Mouse (Mus musculus) retina, postnatal 7 days (tissue): ENCODE data around the gene Pgm2.

Experiments used
- DNase-seq: peaks from one replicate; pipeline ENCODE4 v3.0.0-alpha.2; 2012; ENCODE audit warnings: low read depth, low spot score

The Pgm2 gene

DNA sequence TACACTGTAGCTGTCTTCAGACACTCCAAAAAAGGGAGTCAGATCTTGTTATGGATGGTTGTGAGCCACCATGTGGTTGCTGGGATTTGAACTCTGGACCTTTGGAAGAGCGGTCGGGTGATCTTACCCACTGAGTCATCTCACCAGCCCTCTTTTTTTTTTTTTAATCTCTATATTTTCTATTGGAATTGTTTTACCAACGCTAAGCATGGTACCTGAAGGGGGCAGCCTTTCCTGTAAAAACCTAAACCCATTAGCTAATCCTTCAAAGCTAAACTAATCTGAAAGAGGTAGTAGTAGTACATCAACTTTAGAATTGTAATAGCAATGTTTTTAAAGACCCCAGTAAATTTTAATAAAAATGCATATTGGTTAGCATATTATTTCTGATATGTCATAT is 17.2 kb upstream of the Pgm2 start:
- DNase-seq, result no peak

DNA sequence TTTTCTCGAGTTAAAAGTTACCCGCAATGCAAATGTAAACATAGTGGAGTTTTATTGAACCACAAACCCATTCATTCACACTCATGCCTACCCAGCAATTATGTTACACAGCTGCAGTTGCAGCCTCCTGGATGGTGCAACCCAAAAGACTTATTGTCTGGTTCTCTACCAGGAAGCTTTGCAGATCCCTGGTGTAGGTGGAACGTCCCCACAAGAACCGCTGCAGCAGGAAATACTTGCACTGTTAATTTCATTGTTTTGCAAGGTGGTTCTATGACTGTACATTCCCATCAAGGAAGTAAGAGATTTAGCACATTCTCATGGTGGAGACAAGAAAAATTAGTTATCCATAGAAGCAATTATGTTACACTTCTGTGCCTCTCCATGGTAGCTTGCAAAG is 15.4 kb upstream of the Pgm2 start:
- no peak for DNase-seq

DNA sequence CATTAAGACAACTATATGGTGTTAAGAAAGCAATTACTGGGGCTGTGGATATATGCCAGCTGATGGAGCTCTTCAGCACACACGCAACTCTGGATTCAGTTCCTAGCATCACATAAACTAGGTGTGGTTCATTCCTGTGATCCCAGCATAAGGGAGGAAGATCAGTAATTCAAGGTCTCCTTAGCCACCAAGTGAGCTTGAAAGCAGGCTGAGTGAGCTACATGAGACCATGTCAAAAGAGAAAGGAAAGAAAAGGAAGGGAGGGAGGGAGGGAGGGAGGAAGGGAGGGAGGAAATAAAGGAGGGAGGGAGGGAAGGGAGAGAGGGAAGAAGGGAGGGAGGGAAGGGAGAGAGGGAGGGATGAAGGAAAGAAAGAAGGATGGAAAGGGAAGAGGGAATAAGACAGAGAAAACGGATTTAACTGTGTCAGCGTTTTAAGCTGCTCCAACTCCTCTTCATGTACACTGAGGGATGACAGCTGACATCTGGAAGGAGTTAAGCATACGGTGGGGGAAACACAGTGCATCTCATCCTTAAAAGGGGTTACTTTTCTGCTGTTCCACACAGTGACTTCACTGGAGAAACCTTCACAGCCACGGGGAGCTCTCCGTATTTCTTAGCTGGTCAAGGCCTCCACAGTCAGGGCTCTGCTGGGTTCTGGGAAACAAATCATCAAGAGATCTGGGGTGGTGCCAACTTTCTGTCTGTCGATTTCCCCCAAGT is 13.8 kb upstream of the Pgm2 start:
- no peak for DNase-seq

DNA sequence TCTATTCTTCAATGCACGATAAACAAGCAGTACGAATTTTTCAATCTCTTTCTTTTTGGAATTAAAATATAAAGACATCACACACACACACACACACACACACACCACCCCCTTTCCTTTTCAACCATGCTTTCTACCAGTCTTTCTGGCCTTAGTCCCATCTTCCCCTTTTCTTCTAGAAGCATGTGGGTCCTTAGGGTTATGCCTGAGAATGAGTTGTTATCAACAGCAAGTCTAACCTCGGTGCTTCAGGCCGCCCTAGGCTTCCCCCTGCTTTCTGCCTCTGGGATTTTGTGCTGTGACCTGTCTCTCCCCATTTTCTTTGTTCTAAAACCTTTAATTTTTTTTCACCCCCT is 13.3 kb upstream of the Pgm2 start:
- DNase-seq, result no peak

DNA sequence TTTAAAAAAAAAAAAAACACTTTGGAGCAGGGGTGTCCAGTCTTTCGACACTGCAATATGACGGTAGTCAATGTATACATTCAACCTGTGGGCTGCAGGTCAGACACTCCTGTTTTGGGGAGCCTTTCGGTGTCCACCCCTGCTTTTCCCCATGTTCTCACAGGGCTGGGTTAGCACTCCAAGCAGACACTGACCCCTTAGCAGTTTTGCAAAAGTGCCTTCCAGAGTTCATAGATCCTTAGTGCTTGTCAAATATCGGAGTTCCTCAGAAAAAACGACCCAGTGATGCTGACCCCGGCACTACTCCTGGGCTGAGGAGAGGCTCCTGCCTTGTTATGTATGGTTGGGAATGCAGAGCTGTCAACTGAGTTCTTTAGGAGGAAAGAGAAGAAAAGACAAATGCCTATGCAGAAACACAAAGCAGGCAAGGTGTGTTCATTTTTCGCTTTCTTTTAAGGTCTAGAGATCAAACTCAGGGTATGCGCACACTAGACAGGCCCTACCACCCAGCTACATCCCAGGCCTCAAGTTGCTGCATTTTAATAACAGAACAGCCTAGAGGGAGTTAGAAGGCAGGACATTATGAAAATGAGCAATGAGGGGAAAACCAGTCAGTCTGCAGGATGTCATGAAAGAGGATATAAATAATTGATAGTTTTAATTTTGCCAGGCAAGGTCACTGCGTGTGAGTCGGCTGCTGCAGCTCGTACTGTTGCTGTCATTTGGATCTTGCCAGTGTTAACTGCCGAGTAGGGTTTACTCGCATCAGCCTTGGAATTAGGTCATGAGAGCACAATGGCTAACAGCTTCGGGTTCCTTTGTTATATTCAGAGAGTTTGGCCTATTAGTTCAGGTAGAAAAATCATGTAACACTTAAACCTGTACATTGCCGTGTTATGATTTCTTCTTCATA is 9.0 kb upstream of the Pgm2 start:
- DNase-seq, result no peak

DNA sequence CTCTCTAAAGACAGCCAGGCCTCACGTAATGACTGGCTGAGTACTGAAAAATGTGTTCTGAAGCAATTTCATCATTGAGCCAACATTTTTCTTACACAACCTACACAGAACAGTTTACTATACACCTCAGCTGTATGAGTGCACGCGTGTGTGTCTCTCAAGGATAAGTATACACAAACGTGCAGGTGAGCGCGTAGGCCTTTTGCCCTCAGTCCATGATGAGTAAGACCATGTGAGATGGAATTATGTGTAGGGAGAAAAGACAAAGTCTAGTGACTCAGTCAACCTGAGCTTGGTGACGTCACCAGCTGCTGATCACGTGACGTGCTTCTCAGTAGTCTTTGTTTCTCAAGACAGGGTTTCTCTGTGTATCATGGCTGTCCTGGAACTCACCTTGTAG is 7.3 kb upstream of the Pgm2 start:
- no peak for DNase-seq

DNA sequence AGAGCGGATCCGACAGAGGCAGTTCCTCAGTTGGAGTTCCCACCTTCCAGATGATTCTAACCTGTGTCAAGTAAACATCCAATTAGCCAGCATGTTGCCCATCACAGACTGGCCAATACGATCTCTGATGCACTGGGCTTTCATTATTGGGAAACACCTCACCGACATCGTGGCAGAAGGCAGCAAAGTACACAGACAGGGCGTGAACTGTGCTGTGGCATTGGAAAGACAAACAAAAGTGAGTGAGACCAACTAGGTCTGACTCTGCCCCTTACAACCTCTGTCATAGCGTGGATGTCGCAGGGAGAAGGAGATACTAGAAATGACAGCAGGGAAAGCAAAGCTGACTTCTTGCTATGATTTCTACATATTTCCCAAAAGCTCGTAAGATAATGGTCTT is 4.0 kb upstream of the Pgm2 start:
- no peak for DNase-seq

DNA sequence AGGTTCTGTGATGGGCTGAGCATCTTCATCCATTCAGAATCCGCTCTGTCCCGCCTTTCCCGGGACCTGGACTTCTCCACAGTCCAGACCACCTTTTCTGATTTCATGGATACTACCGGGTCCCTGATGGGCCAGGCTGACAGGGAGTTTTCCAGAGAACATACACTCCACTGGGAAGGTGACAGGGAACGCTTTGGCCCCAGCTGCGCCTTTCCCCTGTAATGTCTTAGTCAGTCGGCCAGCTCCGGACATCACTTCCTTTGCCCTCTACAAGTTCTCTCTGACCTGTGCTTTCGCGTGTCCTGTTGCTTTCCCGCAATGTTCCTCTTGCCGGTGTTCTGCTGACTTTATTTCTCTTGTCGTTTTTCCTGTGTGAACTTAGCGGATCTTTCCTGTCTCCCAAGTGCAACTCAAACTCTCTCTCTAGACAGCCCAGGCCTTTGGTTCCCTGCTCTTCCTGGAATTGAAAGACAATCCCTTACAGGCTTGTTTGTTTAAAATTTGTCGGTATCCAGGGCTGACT is 660 bp downstream of the Pgm2 start:
- no peak for DNase-seq

DNA sequence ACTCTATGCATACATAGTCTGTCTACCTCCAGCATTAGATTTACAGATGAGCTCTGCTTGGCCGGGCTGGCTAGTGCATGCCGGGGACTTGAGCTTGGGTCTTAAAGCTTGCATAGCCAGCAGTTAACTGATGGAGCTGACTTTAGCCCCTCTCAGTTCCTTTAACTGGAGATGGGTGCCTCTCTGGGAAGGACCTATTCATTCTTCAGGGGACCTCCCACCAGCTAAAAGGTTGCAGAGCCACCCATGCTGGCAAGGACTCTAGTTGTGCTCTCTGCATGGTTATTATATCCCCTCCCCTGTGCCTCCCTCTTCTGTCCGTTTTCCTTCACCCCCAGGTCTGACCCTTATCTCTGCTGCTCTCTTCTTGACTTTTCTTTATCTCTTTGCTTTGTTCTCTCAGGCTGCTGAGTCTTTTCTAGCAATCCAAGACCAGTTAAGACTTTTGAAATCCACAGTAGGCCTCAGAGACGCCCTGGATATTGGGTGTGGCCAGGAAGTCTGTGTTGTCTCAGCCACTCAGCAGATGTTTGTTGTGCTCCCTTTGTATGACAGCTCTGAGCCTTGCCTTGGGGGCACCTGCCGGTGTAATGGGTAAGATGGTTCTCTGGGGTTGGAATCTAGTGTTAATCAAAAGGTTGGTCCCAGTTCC is 2.7 kb downstream of the Pgm2 start:
- DNase-seq, result no peak

DNA sequence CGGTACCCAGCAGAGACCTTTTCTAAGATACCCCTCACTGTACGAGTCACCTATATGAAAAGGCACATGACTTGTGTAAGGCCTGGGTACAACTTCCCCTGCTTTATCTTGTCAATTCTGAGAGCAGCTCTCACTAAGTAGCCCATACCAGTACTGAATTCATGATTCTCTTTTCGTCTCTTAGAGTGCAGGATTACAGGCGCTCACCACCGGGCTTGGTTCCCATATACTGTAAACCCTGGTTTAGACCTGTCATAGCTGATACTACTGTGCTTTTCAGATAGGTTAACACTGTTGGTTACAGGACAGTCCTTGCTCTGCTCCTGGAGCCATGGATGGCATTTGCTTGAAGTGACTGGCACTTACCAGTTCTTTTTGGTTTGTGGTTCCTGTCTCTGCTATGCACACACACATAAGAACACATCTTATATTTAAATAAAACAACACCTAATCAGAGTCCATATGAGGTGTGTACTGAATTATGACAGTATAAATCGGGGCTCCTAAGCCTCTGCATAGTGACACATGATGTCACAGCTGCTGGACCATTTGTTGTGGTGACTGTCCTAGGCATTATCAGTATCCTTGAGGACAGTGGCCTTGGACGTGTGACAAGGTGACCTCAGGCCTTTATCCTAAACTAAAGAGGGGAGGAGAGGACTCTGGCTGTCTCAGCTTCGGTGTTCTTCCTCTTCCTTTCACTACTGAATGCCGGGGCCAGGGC is 9.4 kb downstream of the Pgm2 start:
- no peak for DNase-seq

DNA sequence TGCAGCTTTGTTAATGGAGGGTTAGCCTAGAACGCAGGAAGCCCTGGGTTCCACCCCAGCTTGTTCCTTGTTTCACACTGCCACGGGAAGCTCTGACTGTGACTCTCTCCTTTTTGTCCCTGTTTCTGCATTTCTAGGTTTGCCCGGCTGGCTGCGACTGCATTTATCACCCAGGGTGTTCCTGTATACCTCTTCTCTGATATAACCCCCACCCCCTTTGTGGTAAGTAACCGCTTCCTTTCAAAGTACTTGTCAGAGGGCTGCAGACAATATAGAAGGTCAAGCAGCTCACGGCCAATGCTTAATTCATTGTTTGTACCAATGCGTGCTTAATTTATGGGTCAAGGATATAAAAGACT is 9.9 kb downstream of the Pgm2 start:
- no peak for DNase-seq

DNA sequence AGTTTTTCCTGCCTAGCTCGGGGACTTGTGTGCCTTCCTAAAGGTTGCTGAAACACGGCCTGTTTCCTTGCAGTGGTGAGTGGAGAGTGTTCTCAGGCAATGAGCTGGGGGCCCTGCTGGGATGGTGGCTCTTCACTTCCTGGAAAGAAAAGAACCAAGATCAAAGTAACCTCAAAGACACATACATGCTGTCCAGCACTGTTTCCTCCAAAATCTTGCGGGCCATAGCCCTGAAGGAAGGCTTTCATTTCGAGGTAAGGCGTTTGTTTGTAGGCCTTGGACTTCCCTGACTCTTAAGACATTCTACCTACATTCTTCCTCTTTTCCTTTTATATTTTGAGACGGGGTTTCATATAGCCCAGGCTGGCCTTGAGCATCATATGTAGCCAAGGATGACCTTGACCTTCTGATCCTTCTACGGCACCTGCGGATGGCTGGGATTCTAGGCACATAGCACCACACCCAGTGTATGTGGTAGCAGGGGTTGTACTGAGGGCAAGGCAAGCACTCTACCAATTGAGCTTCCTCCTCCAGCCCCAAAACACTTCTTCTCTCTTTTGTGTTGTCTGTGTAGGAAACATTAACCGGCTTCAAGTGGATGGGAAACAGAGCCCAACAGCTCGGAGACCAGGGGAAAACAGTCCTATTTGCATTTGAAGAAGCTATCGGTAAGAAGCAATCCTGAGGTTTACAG is 15.0 kb downstream of the Pgm2 start:
- no peak for DNase-seq

DNA sequence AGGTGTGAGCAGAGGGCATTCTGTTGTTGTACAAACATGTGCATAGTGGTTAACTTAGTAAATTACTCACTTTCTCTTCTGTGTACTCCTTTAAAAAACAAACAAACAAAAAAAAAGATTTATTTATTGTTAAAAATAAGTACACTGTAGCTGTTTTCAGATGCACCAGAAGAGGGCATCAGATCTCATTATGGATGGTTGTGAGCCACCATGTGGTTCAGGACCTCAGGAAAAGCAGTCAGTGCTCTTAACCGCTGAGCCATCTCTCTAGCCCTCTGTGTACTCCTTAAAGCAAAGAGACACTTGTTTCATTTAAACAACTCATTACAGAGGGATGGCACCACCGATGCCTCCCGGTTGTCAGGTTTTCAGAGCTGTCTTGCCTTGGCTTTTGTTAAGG is 16.5 kb downstream of the Pgm2 start:
- DNase-seq, result no peak

DNA sequence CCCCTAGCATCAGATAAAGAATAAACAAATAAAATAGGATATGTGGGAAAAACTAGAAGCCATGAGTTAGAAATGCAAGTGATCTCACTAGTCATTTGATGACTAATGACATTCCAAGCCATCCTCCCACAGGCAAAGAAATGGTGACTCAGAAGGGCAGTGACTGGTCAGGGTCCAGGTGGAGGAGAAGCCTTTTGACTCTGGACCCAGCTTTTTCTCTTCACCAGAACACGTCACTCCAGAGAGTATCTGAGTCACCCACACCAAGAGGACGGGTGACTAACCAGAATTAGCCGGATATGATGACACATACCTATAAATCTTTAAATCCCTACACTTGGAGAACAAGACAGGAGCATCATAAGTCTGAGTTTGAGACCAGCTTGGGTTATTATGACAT is 19.6 kb downstream of the Pgm2 start:
- DNase-seq, result no peak

DNA sequence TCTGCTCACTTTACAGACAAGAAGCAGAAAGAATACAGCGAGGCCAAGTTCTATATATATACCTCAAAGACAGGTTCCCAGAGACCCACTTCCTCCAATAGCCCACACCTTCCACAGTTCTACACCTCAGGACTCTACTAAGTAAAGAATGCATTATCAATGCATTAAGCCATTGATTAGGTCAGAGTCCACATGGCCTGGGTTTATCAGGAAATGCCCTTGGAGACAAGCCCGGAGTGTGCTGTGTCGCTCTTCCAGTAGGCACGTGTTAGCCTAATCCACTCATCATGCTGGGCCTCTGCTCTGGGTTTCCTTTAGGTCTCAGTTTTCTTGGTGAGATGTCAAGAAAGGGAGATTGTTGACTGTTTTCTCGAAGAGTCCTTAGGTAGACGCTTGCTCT is 21.5 kb downstream of the Pgm2 start:
- DNase-seq, result no peak

DNA sequence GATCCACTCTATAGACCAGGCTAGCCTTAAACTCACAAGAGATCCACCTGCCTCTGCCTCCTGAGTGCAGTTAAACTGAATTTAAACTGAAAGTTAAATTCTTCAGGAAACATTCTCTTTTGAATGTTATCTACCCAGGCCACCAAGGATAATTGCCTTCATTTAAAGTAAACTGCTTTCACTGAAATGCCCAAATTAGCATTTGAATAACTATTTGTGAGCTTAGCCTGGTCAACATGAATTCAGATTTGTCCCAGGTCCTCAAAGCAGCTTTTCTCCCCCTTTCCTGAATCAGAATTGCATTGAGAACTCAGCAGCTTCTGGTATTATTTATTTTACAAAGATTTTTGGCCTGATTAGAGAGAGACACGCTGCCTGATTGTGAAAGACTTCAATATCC is 24.4 kb downstream of the Pgm2 start:
- no peak for DNase-seq

DNA sequence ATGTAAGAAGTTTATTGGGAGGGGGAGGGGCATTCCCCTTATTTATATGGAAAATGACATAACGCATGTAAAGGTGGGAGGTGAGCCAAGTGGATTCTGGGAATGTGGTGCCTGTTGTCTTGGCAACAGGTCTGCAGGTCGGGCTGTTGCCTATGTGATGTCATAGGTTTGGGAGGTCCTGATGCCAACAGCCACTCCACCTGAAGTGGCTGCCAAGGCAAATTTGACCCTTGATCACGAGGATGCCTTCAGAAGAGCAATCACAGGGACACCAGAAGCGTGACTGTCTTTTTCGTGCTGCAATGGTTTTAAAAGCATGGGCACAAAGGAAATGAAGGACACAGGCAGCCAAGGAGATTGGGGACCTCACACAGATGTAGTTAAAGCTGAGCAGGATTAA is 33.0 kb downstream of the Pgm2 start:
- DNase-seq, result no peak

DNA sequence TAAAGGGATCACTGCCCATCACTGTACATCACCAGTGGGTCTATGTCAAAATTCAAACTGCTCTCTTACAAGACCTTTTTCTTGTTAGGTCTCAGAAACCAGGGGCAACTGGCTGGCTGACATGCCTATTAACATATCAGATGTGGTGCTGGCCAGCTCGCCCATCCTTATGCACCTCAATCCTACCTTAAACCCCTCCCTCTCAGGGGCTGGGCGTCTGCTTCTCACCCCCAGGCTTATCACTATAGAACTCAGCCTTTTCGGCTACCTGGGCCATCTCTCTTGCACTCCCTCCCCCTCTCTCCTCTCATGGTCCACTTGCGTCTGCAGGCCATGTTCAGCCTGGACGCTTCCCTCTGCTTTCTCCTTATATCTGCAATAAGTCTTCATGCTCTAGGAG is 38.8 kb downstream of the Pgm2 start:
- DNase-seq, result no peak

DNA sequence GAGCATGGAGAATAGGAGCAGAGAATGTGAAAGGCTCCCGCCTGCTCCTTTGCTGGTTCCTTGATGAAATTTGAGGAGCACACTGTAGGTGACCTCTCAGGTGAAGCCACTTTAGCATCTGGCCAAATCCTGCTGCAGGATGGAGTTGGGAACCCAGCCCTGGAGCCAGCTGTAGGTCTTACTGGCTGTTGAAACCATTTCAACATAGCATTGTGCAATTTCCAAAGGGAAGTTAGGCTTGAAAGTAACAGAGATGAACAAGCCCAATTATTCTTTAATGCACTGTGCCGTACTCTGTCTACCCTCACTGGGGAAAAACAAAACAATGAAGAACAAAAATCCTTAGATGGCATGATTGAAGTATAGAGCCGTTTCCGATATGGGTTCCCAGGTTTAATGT is 41.2 kb downstream of the Pgm2 start:
- DNase-seq, result no peak

DNA sequence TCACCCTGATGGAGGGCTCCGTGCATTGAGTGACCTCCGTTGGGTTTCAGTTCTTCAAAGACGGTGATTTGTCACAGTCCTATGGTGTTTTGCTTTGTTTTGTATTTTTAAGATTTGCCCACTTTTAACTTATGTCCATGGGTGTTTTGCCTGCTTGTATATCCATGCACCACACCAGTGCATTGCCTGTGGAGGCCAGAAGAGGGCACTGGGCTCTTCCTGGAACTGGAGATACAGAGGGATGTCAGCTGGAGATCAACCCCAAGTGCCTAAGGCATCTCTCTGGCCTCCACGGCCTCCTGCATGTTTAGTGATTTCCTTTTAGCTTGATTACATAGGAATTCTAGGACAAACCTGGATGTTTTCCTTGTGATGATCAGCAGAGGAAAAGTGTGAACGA is 43.6 kb downstream of the Pgm2 start:
- DNase-seq, result no peak

DNA sequence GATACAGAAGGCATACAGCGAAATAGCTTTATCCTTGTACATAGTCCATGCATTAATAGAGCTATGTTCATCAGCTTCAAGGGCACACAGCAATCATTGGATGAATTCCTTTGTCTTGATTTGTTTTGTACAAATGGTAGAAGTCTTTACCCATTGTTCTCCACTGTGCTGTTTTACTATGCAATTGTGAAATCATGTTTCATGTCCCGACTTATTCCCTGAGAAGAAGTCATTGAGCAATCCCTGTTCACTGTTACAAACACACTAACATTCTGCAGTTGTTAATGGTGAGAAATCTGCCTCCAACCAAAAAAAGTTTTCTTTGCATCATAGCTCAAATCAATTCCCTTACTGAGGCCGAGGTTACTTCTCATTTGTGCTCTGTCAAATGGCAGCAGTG is 47.5 kb downstream of the Pgm2 start:
- no peak for DNase-seq
